Mouse (Mus musculus): ENCODE data around the gene Ebi3. TPM values are rescaled to one million over a fixed set of nuclear protein-coding genes. Genes with fewer than 3 reads are reported as not detected.
"Not testable (repeated sequence)": the region's sequence is repeated elsewhere in the genome, so short reads cannot be mapped to it uniquely, and the experiment has no call there.

The Ebi3 gene
- 4.1 TPM in 2 replicates for polyA plus RNA-seq (2015; fragmentation: Nextera tagmentation; extraction: Ambion mirVana)

GRCm38 (mm10) chr17:55952447-55953027, at the start of gene Ebi3:
Gene Ebi3, plus strand, starts transcription at chr17:55952640.
- H3K9me3 ChIP-seq: no peaks in the 10 kb centered on the region
- ATAC-seq (ENCODE audit: insufficient read depth, low FRiP score, low read depth): no peak
- H3K4me2 ChIP-seq: no peak within 1 kb of the TSS
- no peak within 1 kb of the TSS for H3K27ac ChIP-seq
- H3K4me1 ChIP-seq: peaks cover 7% of the 10 kb centered on the region
- H3K36me3 ChIP-seq: no peaks in the 10 kb centered on the region
- H3K4me3 ChIP-seq (replicated peaks): no peak within 1 kb of the TSS
- WGBS: 69% methylated on average over 6 of the region's 6 CpGs
- no peaks in the 10 kb centered on the region; the same call in 1 of the 2 replicates for H3K27me3 ChIP-seq (replicated peaks)
- no peak within 1 kb of the TSS for H3K9ac ChIP-seq

DNA sequence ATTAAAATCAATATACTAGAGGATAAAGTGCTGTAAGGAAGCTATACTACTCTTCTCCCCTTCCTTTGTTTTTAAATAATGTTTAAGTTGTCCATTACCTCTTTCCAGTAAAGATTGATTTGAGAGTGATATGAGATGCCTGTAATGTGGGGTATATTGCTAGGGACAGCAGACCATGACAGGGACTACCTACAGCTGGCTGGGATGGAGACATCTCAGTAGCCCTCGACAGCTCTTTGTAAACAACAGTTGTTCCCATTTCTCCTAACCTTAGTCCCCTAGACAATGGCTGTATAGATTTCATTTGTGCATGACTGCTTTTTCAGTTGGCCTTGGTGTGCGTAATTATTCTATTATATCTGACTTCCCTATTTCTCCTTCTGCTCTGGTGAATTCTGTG, 49.4 kb upstream of the Ebi3 start:
- Histone ChIP-seq H3K9me3 (no peaks in the 10 kb centered on the region), H3K36me3 (peaks cover 5% of the 10 kb centered on the region; the same call in 1 of the 2 replicates), H3K4me1 (no peaks in the 10 kb centered on the region), H3K4me2 (no peak overlapping the region), H3K4me3 (replicated peaks) (no peak overlapping the region), H3K9ac (no peak overlapping the region), H3K27me3 (replicated peaks) (no peaks in the 10 kb centered on the region), H3K27ac (peak overlapping the region; percentile 48)
- no peak for ATAC-seq (ENCODE audit: insufficient read depth, low FRiP score, low read depth)
- WGBS: 42% methylated on average over 2 of the region's 2 CpGs

GRCm38 (mm10) chr17:55903687-55904086, 48.8 kb upstream of the Ebi3 start:
- Histone ChIP-seq H3K9ac (no peak overlapping the region), H3K4me2 (no peak overlapping the region), H3K4me1 (no peaks in the 10 kb centered on the region), H3K9me3 (no peaks in the 10 kb centered on the region), H3K27ac (no peak overlapping the region), H3K27me3 (replicated peaks) (no peaks in the 10 kb centered on the region), H3K4me3 (replicated peaks) (no peak overlapping the region), H3K36me3 (no peaks in the 10 kb centered on the region)
- peak; percentile 18; the same call in 1 of the 2 replicates for ATAC-seq (ENCODE audit: insufficient read depth, low FRiP score, low read depth)
- WGBS: 69% methylated on average over 1 of the region's 1 CpGs

GRCm38 (mm10) chr17:55904131-55904530, 48.3 kb upstream of the Ebi3 start:
- no peaks in the 10 kb centered on the region for H3K27me3 ChIP-seq (replicated peaks)

GRCm38 (mm10) chr17:55906669-55907068, 45.8 kb upstream of the Ebi3 start:
- Histone ChIP-seq H3K27ac (no peak overlapping the region), H3K36me3 (no peaks in the 10 kb centered on the region), H3K4me3 (replicated peaks) (no peak overlapping the region), H3K9ac (no peak overlapping the region), H3K4me2 (no peak overlapping the region), H3K4me1 (no peaks in the 10 kb centered on the region), H3K9me3 (no peaks in the 10 kb centered on the region), H3K27me3 (replicated peaks) (no peaks in the 10 kb centered on the region)
- no peak for ATAC-seq (ENCODE audit: insufficient read depth, low FRiP score, low read depth)

More at GRCm38 (mm10) chr17:55904131-55904530, 48.3 kb upstream of the Ebi3 start:
- no peak overlapping the region for H3K4me2 ChIP-seq
- no peak overlapping the region for H3K4me3 ChIP-seq (replicated peaks)
- no peak overlapping the region for H3K9ac ChIP-seq
- ATAC-seq (ENCODE audit: insufficient read depth, low FRiP score, low read depth): 0 out of 2 replicates have a peak, but pooled peaks have one; percentile 35
- H3K4me1 ChIP-seq: no peaks in the 10 kb centered on the region
- H3K27ac ChIP-seq: peak overlapping the region; percentile 52
- H3K9me3 ChIP-seq: no peaks in the 10 kb centered on the region
- H3K36me3 ChIP-seq: no peaks in the 10 kb centered on the region
- 70% methylated on average over 6 of the region's 6 CpGs for WGBS

DNA sequence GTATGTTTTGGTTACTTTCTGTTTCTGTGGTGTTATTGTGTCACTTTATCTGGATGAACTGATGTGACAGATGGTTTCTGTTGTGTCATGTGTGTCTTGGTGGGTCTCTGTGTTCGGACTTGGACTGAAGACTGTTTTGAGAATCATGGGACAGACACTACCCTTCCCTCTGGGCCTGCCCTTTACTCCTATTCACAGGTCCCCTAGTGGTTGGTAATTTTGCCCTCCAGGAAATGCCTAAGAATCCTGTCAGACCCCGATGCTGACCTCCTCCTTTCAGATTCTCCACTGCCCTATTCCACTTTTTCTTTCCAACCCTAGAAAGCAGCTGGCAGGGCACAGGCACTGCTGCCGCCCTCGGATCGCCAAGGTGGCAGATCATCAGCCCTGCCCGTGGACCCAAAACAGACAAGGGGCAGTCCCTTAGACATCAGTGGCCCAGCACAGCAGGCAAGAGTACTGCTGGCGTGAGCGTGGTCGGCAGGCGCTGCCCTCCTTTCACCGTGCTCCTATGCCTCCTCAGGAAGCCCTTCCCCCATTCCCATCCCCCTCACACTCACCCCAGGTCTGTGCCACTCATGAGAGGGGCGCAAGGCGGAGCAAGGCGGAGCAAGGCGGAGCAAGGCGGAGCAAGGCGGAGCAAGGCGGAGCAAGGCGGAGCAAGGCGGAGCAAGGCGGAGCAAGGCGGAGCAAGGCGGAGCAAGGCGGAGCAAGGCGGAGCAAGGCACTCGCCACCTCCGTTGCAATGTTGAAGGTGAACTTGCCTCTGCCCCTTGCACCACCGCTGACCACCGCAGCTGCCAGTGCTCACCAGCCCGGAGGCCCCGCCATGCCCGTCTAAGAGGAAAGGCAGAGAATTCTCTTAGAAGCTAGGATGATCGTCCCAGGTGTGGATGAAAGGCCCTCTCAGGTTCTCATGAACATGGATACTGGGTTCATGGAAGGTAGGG, 20.6 kb upstream of the Ebi3 start:
- Histone ChIP-seq H3K36me3 (no peaks in the 10 kb centered on the region), H3K4me2 (peak overlapping the region; percentile 87), H3K9me3 (no peaks in the 10 kb centered on the region), H3K4me1 (no peaks in the 10 kb centered on the region), H3K27ac (peak overlapping the region; percentile 79), H3K4me3 (replicated peaks) (peak overlapping the region; percentile 68), H3K9ac (peak overlapping the region; percentile 76), H3K27me3 (replicated peaks) (no peaks in the 10 kb centered on the region)
- WGBS: 1% methylated on average over 33 of the region's 33 CpGs
- ATAC-seq (ENCODE audit: insufficient read depth, low FRiP score, low read depth): peak; percentile 91

- 54% methylated on average over 2 of the region's 2 CpGs for WGBS
- Histone ChIP-seq H3K9me3 (no peaks in the 10 kb centered on the region), H3K27me3 (replicated peaks) (no peaks in the 10 kb centered on the region), H3K4me3 (replicated peaks) (peak overlapping the region; percentile 68), H3K9ac (0 out of 2 replicates have a peak overlapping the region, but pooled peaks have one; percentile 17), H3K27ac (no peak overlapping the region), H3K36me3 (no peaks in the 10 kb centered on the region), H3K4me2 (peak overlapping the region; percentile 87), H3K4me1 (no peaks in the 10 kb centered on the region)
- ATAC-seq (ENCODE audit: insufficient read depth, low FRiP score, low read depth): 0 out of 2 replicates have a peak, but pooled peaks have one; percentile 10
These were observed 19.8 kb upstream of the Ebi3 start for GRCm38 (mm10) chr17:55932635-55933034.

DNA sequence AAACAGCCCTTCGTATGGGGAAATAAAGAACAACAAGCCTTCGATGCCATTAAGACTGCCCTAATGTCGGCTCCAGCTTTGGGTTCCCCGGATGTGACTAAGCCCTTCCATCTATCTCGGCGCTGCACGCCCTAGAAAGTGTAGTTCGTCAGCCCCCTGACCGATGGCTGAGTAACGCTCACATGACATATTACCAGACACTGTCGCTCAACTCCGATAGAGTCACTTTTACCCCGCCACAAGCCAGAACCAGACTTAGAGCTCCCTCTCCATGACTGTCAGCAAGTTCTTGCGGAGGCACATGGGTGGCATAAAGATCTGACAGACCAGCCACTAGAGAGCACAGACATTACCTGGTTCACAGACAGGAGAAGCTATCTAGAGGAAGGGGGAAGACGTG, 19.2 kb upstream of the Ebi3 start:
- Histone ChIP-seq H3K4me1 (no peaks in the 10 kb centered on the region), H3K4me3 (replicated peaks) (no peak overlapping the region), H3K27ac (no peak overlapping the region), H3K9ac (no peak overlapping the region), H3K27me3 (replicated peaks) (no peaks in the 10 kb centered on the region), H3K36me3 (no peaks in the 10 kb centered on the region), H3K9me3 (no peaks in the 10 kb centered on the region), H3K4me2 (0 out of 2 replicates have a peak overlapping the region, but pooled peaks have one; percentile 87)
- no peak for ATAC-seq (ENCODE audit: insufficient read depth, low FRiP score, low read depth)
- WGBS: 94% methylated on average over 15 of the region's 15 CpGs

DNA sequence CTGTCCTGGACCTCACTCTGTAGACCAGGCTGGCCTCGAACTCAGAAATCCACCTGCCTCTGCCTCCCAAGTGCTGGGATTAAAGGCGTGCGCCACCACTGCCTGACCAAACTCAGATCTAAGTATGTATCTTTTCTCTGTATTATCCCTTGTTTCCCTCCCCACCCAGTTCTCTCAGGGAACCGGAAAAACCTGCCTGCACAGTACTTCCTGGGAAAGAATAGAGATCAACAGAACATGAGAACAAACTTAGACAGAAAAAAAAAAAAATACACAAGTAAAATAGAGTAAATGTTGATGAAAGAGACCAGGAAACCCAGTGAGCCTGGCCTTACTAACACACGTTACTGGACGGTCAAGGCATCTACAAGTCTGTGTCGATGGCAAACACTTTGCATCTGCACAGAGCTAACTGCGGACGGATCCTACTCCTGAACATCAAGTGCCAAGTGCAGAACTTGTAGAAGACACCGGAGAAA, 8.0 kb upstream of the Ebi3 start:
- not testable (repeated sequence) for H3K36me3 ChIP-seq; H3K9me3 ChIP-seq; H3K4me1 ChIP-seq; ATAC-seq (ENCODE audit: insufficient read depth, low FRiP score, low read depth); H3K27me3 ChIP-seq (replicated peaks); H3K9ac ChIP-seq
- Histone ChIP-seq H3K4me3 (replicated peaks) (peak overlapping the region; percentile 54), H3K27ac (peak overlapping the region; percentile 96), H3K4me2 (peak overlapping the region; percentile 81)
- 20% methylated on average over 10 of the region's 10 CpGs for WGBS

GRCm38 (mm10) chr17:55944866-55945682, 7.4 kb upstream of the Ebi3 start:
- H3K9ac ChIP-seq: peak overlapping the region; percentile 60
- H3K4me2 ChIP-seq: peak overlapping the region; percentile 81
- not testable (repeated sequence) for H3K36me3 ChIP-seq; H3K27me3 ChIP-seq (replicated peaks); H3K4me1 ChIP-seq; H3K9me3 ChIP-seq
- WGBS: under 1% methylated on average over 56 of the region's 56 CpGs
- ATAC-seq (ENCODE audit: insufficient read depth, low FRiP score, low read depth): peak; percentile 97
- H3K27ac ChIP-seq: peak overlapping the region; percentile 96
- H3K4me3 ChIP-seq (replicated peaks): peak overlapping the region; percentile 54

DNA sequence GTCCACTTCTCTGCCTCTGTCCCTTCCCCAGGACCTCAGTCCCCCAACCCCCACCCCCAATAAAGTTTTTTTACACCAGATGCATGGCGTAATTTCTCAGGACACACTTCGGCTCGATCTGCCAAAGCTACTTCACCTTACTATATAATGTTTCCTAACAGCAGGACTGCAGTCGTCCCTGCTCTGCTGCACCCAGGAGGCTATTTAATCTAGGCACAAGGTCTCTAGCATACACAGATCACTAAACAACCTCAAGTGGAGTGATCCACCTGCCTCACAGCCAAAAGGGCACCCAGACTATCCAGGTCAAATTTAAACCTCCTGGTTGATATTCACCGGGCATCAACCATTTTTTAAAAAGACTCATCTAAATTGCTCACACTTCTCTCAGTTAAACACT, 6.7 kb upstream of the Ebi3 start:
- H3K4me2 ChIP-seq: peak overlapping the region; percentile 81
- no peaks in the 10 kb centered on the region for H3K36me3 ChIP-seq
- H3K9me3 ChIP-seq: no peaks in the 10 kb centered on the region
- H3K4me3 ChIP-seq (replicated peaks): peak overlapping the region; percentile 54
- WGBS: 31% methylated on average over 5 of the region's 5 CpGs
- H3K27ac ChIP-seq: peak overlapping the region; percentile 96
- peaks cover 4% of the 10 kb centered on the region; the same call in 1 of the 2 replicates for H3K4me1 ChIP-seq
- H3K9ac ChIP-seq: peak overlapping the region; percentile 60; the same call in 1 of the 2 replicates
- H3K27me3 ChIP-seq (replicated peaks): no peaks in the 10 kb centered on the region
- ATAC-seq (ENCODE audit: insufficient read depth, low FRiP score, low read depth): no peak

Data from stomach, embryonic 15.5 days (tissue).